Mouse (Mus musculus): ENCODE measurements around the gene Klhl35. TPM values are rescaled to one million over a fixed set of nuclear protein-coding genes. Genes with fewer than 3 reads are reported as not detected.
"Not testable (repeated sequence)": the region's sequence is repeated elsewhere in the genome, so short reads cannot be mapped to it uniquely, and the experiment has no call there.

Klhl35 gene
- total RNA-seq, 2 experiments from 2014 or later, result 1.9 to 3.9 TPM

DNA sequence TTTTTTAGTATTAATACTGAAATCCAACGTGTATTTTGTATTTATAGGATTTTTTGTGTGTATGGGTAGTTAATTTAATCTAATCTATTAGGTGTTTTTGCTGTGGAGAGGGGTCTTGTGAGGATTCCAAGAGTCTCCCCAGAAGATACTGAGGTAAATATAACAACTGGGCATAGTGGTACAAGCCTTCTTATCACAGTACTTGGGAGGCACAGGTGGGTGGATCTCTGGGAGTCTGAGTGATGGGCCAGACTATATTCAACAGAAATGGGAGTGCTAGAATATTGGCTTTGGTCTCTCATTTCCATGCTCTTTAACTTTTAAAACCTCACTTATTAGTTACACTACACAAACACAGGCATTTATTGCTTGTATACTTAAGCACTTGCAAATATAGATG lies 35.3 kb downstream of the Klhl35 start:
- DNase-seq, result no peak

DNA sequence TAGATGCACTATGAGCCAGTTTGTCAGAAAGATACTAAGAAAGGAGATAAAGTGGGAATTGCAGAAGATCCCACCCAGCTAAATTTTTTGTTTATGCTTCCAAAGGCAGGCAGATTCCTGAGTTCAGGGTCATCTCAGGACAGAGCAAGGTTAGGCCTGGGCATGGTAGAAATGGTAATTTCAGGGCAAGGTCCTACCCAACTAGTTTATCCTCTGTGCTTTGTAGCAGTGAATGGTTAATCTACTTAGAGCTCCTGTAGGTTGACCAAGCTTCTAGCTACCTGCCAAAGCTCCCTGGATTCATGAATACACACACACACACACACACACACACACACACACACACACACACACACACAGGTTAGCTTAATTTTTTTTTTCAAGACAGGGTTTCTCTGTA lies 38.8 kb downstream of the Klhl35 start:
- DNase-seq, result no peak

DNA sequence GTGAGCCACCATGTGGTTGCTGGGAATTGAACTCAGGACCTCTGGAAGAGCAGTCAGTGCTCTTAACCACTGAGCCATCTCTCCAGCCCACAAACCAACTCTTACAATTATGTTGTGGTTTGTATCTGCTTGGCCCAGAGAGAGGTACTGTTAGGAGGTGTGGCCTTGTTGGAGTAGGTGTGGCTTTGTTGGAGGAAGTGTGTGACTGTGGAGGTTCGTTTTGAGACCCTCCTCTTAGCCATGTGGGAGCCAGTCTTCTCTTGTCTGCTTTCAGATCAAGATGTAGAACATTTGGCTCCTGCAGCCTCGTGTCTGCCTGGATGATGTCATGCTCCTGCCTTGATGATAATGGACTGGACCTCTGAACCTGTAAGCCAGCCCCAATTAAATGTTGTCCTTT lies 42.4 kb downstream of the Klhl35 start:
- DNase-seq, result not testable (repeated sequence)

DNA sequence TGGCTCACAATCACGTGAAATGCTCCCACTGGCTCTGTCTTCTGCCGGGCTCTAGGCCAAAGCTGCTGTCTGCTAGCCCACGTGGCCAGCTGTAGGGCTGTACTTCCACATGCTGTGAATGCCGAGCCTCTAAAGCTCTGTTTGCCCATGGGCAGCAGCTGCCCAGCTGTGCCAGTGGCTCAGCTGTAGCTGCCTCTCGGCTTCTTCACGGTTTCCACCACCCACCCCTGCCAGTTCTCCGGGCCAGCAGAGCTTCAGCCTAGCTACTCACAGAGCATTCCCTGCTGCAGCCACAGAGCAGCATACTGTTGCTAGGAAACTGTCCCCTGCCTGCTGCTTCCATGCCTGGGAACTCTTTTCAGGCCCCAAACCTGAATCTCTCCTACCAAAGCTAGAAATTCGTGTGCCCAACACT lies 44.3 kb downstream of the Klhl35 start:
- peak; percentile 64 to 75 for DNase-seq

DNA sequence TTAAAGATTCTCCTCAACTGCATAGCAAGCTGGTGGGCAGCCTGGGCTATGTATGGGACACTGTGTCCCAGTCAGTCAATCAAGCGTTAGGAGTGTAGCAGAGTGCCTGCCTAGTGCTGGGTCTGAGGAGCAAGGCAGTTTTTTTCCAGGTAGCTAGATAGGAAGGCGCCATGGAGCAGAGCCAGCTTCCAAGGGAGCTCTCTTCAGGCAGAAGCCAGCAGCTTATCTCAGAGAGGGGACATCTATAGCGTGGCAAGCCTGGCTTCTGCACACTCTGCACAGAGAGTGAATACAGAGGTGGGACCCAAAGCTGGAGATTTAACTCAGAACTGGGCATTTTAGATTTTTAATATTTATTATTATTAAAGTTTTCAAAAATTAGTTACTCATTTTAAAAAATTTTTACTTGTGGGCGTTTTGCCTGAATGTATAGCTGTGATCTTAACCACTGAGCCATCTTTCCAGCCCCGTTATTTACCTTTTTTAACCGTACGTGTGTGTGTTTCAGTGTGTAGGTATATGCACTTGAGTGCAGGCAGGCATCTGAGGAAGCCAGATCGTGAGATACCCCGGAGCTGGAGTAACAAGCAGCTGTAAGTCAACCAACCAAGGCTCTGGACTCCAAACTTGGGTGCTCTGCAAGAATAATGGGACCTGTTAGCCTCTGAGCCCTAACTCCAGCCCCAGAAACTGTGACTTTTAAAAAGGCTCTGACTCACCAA lies 50.4 kb downstream of the Klhl35 start:
- no peak for DNase-seq

DNA sequence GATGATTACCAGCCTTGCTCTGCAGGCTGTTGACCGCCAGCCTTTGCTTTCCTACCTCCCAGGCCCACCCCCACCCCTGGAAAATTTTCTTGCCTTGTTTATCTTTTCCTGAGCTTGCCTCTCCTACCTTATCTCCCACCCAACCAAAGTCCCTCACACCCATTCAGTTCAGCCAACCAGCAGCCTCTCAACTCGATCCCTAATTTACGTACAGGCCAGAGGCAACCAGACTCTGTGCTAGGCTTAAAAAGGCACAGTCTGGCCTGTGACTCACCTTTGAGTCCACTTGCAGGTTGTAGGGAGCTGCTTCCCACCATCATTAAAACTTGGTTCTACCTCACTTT lies 51.0 kb downstream of the Klhl35 start:
- no peak for DNase-seq

DNA sequence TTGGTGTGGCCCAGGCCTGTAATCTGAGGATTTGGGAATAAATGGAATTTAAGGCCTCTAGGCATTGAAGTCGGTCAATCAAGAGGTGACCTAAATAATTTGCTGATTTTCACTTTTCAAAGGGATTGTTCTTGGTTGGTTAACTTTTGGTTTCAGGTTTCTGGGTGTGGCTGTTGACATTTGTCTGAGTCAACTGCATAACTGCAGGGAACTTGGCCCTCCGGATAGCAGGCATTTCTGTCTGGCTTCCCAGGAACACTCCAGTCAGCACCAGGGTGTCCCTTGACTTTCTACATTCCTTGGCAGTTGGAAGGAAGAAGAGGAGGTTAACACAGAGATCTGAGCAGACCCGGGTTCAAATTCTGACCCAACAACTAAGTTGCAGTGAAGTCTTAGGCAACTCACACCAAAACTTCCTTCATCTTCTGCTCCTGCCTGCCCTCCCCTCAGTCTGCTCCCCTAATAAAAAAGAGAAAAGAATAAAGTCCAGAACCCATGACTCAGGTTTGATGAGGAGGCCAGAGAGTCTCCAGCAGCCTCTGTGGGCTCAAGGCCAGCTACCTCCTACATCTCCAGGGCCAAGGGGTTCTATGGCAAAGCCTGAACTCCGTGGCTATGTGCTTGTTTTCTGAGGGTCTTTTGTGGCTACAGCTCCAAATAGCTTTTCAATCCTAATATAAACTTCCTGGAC lies 53.3 kb downstream of the Klhl35 start:
- DNase-seq, result no peak

DNA sequence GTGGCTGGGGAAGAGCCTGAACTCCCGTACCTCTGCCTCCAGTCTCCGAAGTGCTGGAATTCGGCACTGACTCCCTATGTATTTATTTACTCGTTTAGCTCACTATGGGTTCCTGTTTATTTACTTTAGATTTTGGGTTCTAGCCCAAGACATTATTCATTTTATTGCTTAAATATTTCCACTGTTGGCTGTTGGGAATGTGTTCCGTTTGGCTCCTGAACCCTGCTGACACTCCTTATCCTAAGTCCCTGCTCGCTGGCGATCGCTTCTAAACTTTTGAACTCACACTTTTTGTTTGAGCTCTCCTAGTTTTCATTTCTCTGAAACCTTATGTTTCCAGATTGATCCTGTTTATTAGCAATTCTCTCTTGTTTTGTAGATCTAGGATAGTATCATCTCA lies 57.3 kb downstream of the Klhl35 start:
- DNase-seq, result no peak

Other genes with a start within 250 kb of the Klhl35 start
- gene Mogat2, start 227.4 kb upstream of the Klhl35 start, total RNA-seq (2021), result not detected
- 100 to 1,000 TPM; 102 to 105 TPM for gene Map6, start 198.6 kb upstream of the Klhl35 start, total RNA-seq (2021)
- gene Serpinh1, start 112.8 kb upstream of the Klhl35 start, total RNA-seq (2021), result 10 to 100 TPM; 25.7 to 34.6 TPM
- 10 to 100 TPM; 19.1 to 19.9 TPM for gene Gdpd5, start 84.6 kb upstream of the Klhl35 start, total RNA-seq (2021)
- gene Rps3, start 17.7 kb downstream of the Klhl35 start, total RNA-seq (2021), result 100 to 1,000 TPM; 250 to 259 TPM
- gene Arrb1, start 69.5 kb downstream of the Klhl35 start, total RNA-seq (2021), result 100 to 1,000 TPM; 131 to 145 TPM
- gene Tpbgl, start 161.1 kb downstream of the Klhl35 start, total RNA-seq (2021), result 1 to 10 TPM; 5.3 to 6.0 TPM
- 10 to 100 TPM; 10.4 to 13.7 TPM for gene Slco2b1, start 245.3 kb downstream of the Klhl35 start, total RNA-seq (2021)